Mouse (Mus musculus) hematopoietic multipotent progenitor cell, adult 10-12 weeks (in vitro differentiated cells): ENCODE data around the gene Sprr2a2. TPM values are rescaled to one million over a fixed set of nuclear protein-coding genes. Genes with fewer than 3 reads are reported as not detected.

Source experiments
- polyA plus RNA-seq: library from polyadenylated mRNA; stranded (reverse); fragments of >175 nt; gene quantifications from 2 replicates; pipeline ENCODE4 v1.2.3, GENCODE M21; 2012; ENCODE audit warnings: low replicate concordance

Gene Sprr2a2
- polyA plus RNA-seq: not detected in 2 replicates

DNA sequence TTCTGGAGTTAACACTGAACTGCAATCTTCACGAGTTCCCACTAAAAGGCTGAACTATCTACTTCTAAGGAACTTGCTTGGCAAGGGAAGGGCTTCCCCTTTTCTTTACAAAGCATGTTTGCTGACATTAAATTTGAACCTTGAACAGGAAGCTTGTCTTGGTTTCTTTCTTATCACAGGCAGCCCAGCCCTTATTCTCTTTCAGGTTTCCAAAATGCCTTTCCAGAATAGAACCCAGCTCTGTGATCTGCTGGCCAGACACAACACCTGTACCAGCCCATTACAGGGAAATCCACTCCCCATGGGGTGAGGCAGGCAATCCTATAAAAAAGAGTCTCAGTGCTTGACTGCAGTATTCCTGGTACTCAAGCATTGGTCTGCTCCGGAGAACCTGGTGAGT, at the start of gene Sprr2a2, which contains the start of gene Sprr2a1:
Gene Sprr2a2, plus strand, starts transcription at position 352 of the 400 bp plus-strand sequence.
Gene Sprr2a1, plus strand, starts transcription at position 231 of the 400 bp plus-strand sequence.

DNA sequence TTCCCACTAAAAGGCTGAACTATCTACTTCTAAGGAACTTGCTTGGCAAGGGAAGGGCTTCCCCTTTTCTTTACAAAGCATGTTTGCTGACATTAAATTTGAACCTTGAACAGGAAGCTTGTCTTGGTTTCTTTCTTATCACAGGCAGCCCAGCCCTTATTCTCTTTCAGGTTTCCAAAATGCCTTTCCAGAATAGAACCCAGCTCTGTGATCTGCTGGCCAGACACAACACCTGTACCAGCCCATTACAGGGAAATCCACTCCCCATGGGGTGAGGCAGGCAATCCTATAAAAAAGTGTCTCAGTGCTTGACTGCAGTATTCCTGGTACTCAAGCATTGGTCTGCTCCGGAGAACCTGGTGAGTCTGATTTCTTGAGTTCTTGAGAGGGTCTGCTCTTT, 69.4 kb downstream of the Sprr2a2 start, which contains the start of gene Sprr2a3:
Gene Sprr2a3, plus strand, starts transcription at position 317 of the 400 bp plus-strand sequence.

Other genes with a start within 250 kb of the Sprr2a2 start
- gene Pglyrp3, start 201.3 kb upstream of the Sprr2a2 start, polyA plus RNA-seq: not detected in 2 replicates
- gene Lor, start 132.8 kb upstream of the Sprr2a2 start, polyA plus RNA-seq: not detected in 2 replicates
- not detected in 2 replicates for gene Prr9, start 92.0 kb upstream of the Sprr2a2 start, polyA plus RNA-seq
- gene Lelp1, start 73.2 kb upstream of the Sprr2a2 start, polyA plus RNA-seq: not detected in 2 replicates
- not detected in 2 replicates for gene Sprr2a1, start 121 bp upstream of the Sprr2a2 start, polyA plus RNA-seq
- not detected in 2 replicates for gene Sprr2a3, start 69.5 kb downstream of the Sprr2a2 start, polyA plus RNA-seq
- not detected in 2 replicates for gene Sprr2b, start 100.7 kb downstream of the Sprr2a2 start, polyA plus RNA-seq
- gene Sprr2d, start 123.2 kb downstream of the Sprr2a2 start, polyA plus RNA-seq: not detected in 2 replicates
- gene Sprr2e, start 136.2 kb downstream of the Sprr2a2 start, polyA plus RNA-seq: not detected in 2 replicates
- not detected in 2 replicates for gene Sprr2f, start 149.3 kb downstream of the Sprr2a2 start, polyA plus RNA-seq
- not detected in 2 replicates for gene Sprr2h, start 169.8 kb downstream of the Sprr2a2 start, polyA plus RNA-seq
- not detected in 2 replicates for gene Sprr2i, start 192.1 kb downstream of the Sprr2a2 start, polyA plus RNA-seq
- gene Sprr2j-ps, start 202.2 kb downstream of the Sprr2a2 start, polyA plus RNA-seq: not detected in 2 replicates
- gene Gm9774, start 213.5 kb downstream of the Sprr2a2 start, polyA plus RNA-seq: 4.6 and 11.5 TPM in 2 replicates
- gene Sprr2k, start 216.7 kb downstream of the Sprr2a2 start, polyA plus RNA-seq: not detected in 2 replicates
- not detected in 2 replicates for gene Sprr1b, start 222.9 kb downstream of the Sprr2a2 start, polyA plus RNA-seq
- not detected in 2 replicates for gene Sprr3, start 242.8 kb downstream of the Sprr2a2 start, polyA plus RNA-seq